In the genomic region with DNA sequence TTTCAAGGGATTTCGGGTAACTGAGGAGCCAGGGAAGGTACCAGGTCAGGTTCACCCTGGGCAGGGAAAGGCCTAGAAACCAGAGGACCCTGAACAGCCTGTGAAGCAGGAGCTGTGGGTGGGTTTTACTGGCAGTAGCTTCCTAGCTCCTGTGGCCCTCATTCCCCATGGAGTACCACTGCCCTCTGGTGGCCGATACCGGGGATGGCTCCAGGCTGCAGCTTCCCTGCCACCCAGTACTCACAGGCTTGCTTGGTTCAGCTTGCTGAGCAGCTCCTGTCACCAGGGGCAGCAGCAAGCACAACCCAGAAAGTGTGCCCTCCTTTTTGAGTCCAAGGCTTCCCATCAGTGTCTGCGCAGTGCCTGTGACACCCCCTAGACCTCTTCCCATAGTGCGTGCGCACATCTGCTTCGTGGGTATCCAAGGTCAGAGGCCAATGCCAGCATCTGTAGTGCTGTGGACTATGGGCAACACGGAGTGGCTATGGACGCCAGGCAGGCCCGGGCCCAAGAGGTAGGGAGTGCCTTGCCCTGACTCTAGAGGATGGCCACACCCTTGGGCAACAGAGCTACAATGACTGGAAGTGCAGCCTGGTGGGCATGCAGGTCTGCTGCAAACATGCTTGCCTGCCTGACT, we compare ENCODE assay signal across 8 mouse cellular contexts. TPM values are rescaled to one million over a fixed set of nuclear protein-coding genes. Genes with fewer than 3 reads are reported as not detected.
DNase-seq lines count a peak whose midpoint lies in the region; ATAC-seq and TF ChIP-seq lines count a peak whose summit lies in the region.
"Not testable (repeated sequence)": the region's sequence is repeated elsewhere in the genome, so short reads cannot be mapped to it uniquely, and the experiment has no call there.

No protein-coding gene starts in this region.

- TF ChIP-seq CTCF in Patski (IDR thresholded peaks at IDR 0.05): not testable (repeated sequence)

- DNase-seq in Patski (ENCODE audit: low read depth, low spot score); forebrain, embryonic 11.5 days (ENCODE audit: low spot score); midbrain, embryonic 11.5 days (ENCODE audit: low spot score, missing footprints): not testable (repeated sequence)
- DNase-seq in heart, adult 11 months: peak; percentile 81

- CTCF ChIA-PET in Patski (lab: Charles Lee): not testable (repeated sequence)

- WGBS in forebrain, embryonic 11.5 days: 80% methylated on average over 5 of the region's 10 CpGs
- WGBS in hindbrain, embryonic 13.5 days: 75% methylated on average over 7 of the region's 10 CpGs
- 74% methylated on average over 4 of the region's 10 CpGs for WGBS in kidney, embryonic 16.5 days
- WGBS in liver, embryonic 15.5 days (ENCODE audit: insufficient replicate concordance): 55% methylated on average over 6 of the region's 10 CpGs
- WGBS in midbrain, embryonic 11.5 days: 77% methylated on average over 4 of the region's 10 CpGs

- ATAC-seq in Patski: peak; percentile 85
- peak; percentile 70 for ATAC-seq in forebrain, embryonic 11.5 days (replicated peaks; ENCODE audit: low FRiP score)
- ATAC-seq in hindbrain, embryonic 13.5 days (ENCODE audit: low FRiP score): 0 out of 2 replicates have a peak, but pooled peaks have one; percentile 24
- peak; percentile 91 for ATAC-seq in kidney, embryonic 16.5 days (ENCODE audit: low FRiP score, low TSS enrichment)
- 0 out of 2 replicates have a peak, but pooled peaks have one; percentile 12 for ATAC-seq in liver, embryonic 15.5 days (ENCODE audit: insufficient read depth)
- peak; percentile 67 for ATAC-seq in midbrain, embryonic 11.5 days (ENCODE audit: low FRiP score)
- peak; percentile 72 for ATAC-seq in neutrophil, adult 5-6 weeks (ENCODE audit: extremely low read depth, insufficient number of reproducible peaks, low FRiP score, poor library complexity, severe bottlenecking)

- H3K4me2 ChIP-seq in forebrain, embryonic 11.5 days (ENCODE audit: low read depth, low read length, severe bottlenecking); hindbrain, embryonic 13.5 days; kidney, embryonic 16.5 days (replicated peaks; ENCODE audit: low read depth, low read length); liver, embryonic 15.5 days; midbrain, embryonic 11.5 days: not testable (repeated sequence)

- not testable (repeated sequence) for H3K36me3 ChIP-seq in forebrain, embryonic 11.5 days (ENCODE audit: control insufficient read depth, insufficient read depth, low read length); hindbrain, embryonic 13.5 days; kidney, embryonic 16.5 days (ENCODE audit: insufficient read depth, low read length); liver, embryonic 15.5 days (replicated peaks); midbrain, embryonic 11.5 days (ENCODE audit: control insufficient read depth, insufficient read depth, low read length)

- not testable (repeated sequence) for H3K4me1 ChIP-seq in forebrain, embryonic 11.5 days (replicated peaks; ENCODE audit: control insufficient read depth, insufficient read depth, low read length); hindbrain, embryonic 13.5 days (replicated peaks); kidney, embryonic 16.5 days (ENCODE audit: insufficient read depth, low read length); liver, embryonic 15.5 days (replicated peaks); midbrain, embryonic 11.5 days (ENCODE audit: control insufficient read depth, insufficient read depth, low read length)

- not testable (repeated sequence) for H3K27ac ChIP-seq in forebrain, embryonic 11.5 days (ENCODE audit: low read depth, low read length); hindbrain, embryonic 13.5 days; kidney, embryonic 16.5 days (ENCODE audit: low read length); liver, embryonic 15.5 days (replicated peaks); midbrain, embryonic 11.5 days (ENCODE audit: low read depth, low read length)

- not testable (repeated sequence) for H3K9me3 ChIP-seq in forebrain, embryonic 11.5 days (ENCODE audit: control insufficient read depth, low read length); hindbrain, embryonic 13.5 days; kidney, embryonic 16.5 days (ENCODE audit: low read length); liver, embryonic 15.5 days (replicated peaks); midbrain, embryonic 11.5 days (ENCODE audit: control insufficient read depth, low read length)

- H3K9ac ChIP-seq in forebrain, embryonic 11.5 days (ENCODE audit: low read length); hindbrain, embryonic 13.5 days; kidney, embryonic 16.5 days (replicated peaks; ENCODE audit: low read length); liver, embryonic 15.5 days; midbrain, embryonic 11.5 days (ENCODE audit: low read length): not testable (repeated sequence)

- not testable (repeated sequence) for H3K27me3 ChIP-seq in Patski; forebrain, embryonic 11.5 days (ENCODE audit: control insufficient read depth, insufficient read depth, low read length); hindbrain, embryonic 13.5 days; kidney, embryonic 16.5 days (ENCODE audit: insufficient read depth, low read length); liver, embryonic 15.5 days; midbrain, embryonic 11.5 days (ENCODE audit: control insufficient read depth, insufficient read depth, low read length)

- H3K4me3 ChIP-seq in forebrain, embryonic 11.5 days (ENCODE audit: low read depth, low read length); hindbrain, embryonic 13.5 days; kidney, embryonic 16.5 days (ENCODE audit: low read length); liver, embryonic 15.5 days (replicated peaks); midbrain, embryonic 11.5 days (ENCODE audit: low read depth, low read length): not testable (repeated sequence)

- POLR2A ChIA-PET in Patski (lab: Charles Lee): not testable (repeated sequence)

- in situ Hi-C loops in Patski (cut with MboI; ENCODE audit: low pct_unique_long_range_greater_than_20kb): not testable (repeated sequence)

RNA-seq across cellular contexts. Expression of gene Efnb1, which starts 24.7 kb away (rescaled TPM):
- polyA plus RNA-seq in Patski (2021): 81.4 TPM
- polyA plus RNA-seq in forebrain, embryonic 11.5 days (2014; fragmentation: Nextera tagmentation; extraction: Ambion mirVana): 115 and 116 TPM in 2 replicates
- 26.6 and 33.0 TPM in 2 replicates for polyA plus RNA-seq in hindbrain, embryonic 13.5 days (2015; fragmentation: Nextera tagmentation; extraction: Ambion mirVana)
- polyA plus RNA-seq in kidney, embryonic 16.5 days (2015; fragmentation: Nextera tagmentation; extraction: Ambion mirVana): 57.0 and 59.1 TPM in 2 replicates
- 5.1 and 5.7 TPM in 2 replicates for polyA plus RNA-seq in liver, embryonic 15.5 days (2015; fragmentation: Nextera tagmentation; extraction: Ambion mirVana)
- polyA plus RNA-seq in midbrain, embryonic 11.5 days (2014; fragmentation: Nextera tagmentation; extraction: Ambion mirVana): 34.7 and 38.3 TPM in 2 replicates
- total RNA-seq in neutrophil, adult 5-6 weeks (2017): 1.7 and 2.0 TPM in 2 replicates

Comparison
In these comparisons a context has a peak if more than half of its experiments do, and no peak if none do; other contexts are left out.
1. ATAC-seq: peak in every context shown above with its lines; median percentile 91 in kidney, embryonic 16.5 days; 85 in Patski; 72 in neutrophil, adult 5-6 weeks; 70 in forebrain, embryonic 11.5 days; 67 in midbrain, embryonic 11.5 days; 24 in hindbrain, embryonic 13.5 days; 12 in liver, embryonic 15.5 days.